Mouse (Mus musculus) neural tube, embryonic 11.5 days (tissue): ENCODE measurements around the gene Nomo1. TPM values are rescaled to one million over a fixed set of nuclear protein-coding genes. Genes with fewer than 3 reads are reported as not detected.

Experiments
- ATAC-seq: fragments of 200-750 bp; cut with Nextera tagmentation; 2 replicates; pipeline ENCODE4 v1.8.0; 2017; ENCODE audit warnings: moderate number of reproducible peaks, mild to moderate bottlenecking, moderate TSS enrichment, moderate library complexity; ENCODE audit not compliant: insufficient read depth, low FRiP score, low TSS enrichment
- DNase-seq: peaks from one replicate; pipeline ENCODE4 v3.0.0-alpha.2; 2015; ENCODE audit warnings: low spot score
- H3K27ac ChIP-seq: fragments of 300-500 bp; sonication (generic); 2 replicates; pipeline ENCODE4 v1.5.1; 2014; ENCODE audit warnings: low read depth, mild to moderate bottlenecking, low read length
- H3K27me3 ChIP-seq: fragments of 300-500 bp; sonication (generic); 2 replicates; pipeline ENCODE4 v1.6.1; 2014; ENCODE audit warnings: mild to moderate bottlenecking, low read length, mixed read lengths; ENCODE audit not compliant: control insufficient read depth, insufficient read depth
- H3K36me3 ChIP-seq: fragments of 300-500 bp; sonication (generic); 2 replicates; pipeline ENCODE4 v1.6.1; 2014; ENCODE audit warnings: mild to moderate bottlenecking, low read length, moderate library complexity, mixed read lengths; ENCODE audit not compliant: control insufficient read depth, insufficient read depth
- H3K4me1 ChIP-seq: fragments of 300-500 bp; sonication (generic); 2 replicates; pipeline ENCODE4 v1.6.1; 2014; ENCODE audit warnings: low read length, mixed read lengths; ENCODE audit not compliant: control insufficient read depth, insufficient read depth
- H3K4me2 ChIP-seq: fragments of 300-500 bp; sonication (generic); 2 replicates; pipeline ENCODE4 v1.6.1; 2014; ENCODE audit warnings: low read depth, mild to moderate bottlenecking, moderate library complexity
- H3K4me3 ChIP-seq: fragments of 300-500 bp; sonication (generic); 2 replicates; pipeline ENCODE4 v1.5.1; 2014; ENCODE audit warnings: low read depth, low read length
- H3K9ac ChIP-seq: fragments of 300-500 bp; sonication (generic); 2 replicates; pipeline ENCODE4 v1.6.1; 2014; ENCODE audit warnings: mild to moderate bottlenecking, low read length
- H3K9me3 ChIP-seq: fragments of 300-500 bp; sonication (generic); 2 replicates; pipeline ENCODE4 v1.6.1; 2016; ENCODE audit warnings: low read length; ENCODE audit not compliant: control insufficient read depth
- WGBS: fragments of 180-500 bp; shearing (Covaris S2); extraction: QIAGEN DNeasy Blood & Tissue Kit; methylation state at CpG from one replicate; pipeline ENCODE4 v1.1.7; 2014; 5-methylcytosine and 5-hydroxymethylcytosine counted together
- polyA plus RNA-seq: library from polyadenylated mRNA; unstranded; fragments of >200 nt; fragmentation: Nextera tagmentation; extraction: Ambion mirVana; gene quantifications from 2 replicates; pipeline ENCODE4 v1.2.1, GENCODE M21; 2014

The Nomo1 gene
- polyA plus RNA-seq, 1 experiment from 2014 or later: 19.2 TPM

DNA sequence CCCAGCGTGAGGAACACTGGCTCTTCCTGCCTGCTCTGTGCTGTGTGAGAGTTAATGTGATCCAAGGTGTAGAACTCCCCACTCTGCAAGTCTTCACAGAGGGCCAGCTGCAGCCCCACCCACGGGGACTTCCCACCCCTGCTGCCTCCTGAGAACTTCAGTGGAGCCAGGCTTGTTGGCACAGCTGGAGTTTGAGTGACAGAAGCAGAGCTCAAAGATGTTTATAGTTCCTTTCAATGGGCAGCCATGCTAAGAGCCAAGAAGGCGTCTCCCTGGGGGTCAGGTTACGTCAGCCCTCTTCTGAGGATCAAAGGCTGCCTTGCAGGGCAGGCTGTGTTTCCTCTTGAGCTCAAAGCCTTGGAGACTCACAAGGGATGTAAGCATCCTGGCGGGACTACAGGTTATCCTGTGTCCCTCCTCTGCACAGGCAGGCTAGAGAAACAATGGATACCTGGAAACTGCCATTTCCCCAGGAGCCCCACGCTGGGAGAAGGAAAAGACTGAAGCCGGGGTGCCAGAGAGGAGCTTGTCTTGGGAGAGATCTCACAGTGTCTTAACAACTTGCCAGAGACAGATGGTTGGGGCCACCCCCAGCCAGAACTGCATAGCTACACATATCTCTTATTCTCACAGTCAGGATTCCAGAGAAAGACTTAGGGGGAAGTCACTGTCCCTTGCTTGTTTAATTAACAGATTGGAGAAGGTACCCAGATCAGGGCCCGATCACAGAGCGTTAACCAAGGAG is 20.1 kb upstream of the Nomo1 start:
- Histone ChIP-seq H3K27ac (no peak overlapping the region), H3K9me3 (no peaks in the 10 kb centered on the region), H3K36me3 (no peaks in the 10 kb centered on the region), H3K9ac (no peak overlapping the region), H3K27me3 (no peaks in the 10 kb centered on the region), H3K4me3 (no peak overlapping the region), H3K4me2 (no peak overlapping the region), H3K4me1 (peaks cover 5% of the 10 kb centered on the region; the same call in 1 of the 2 replicates)
- WGBS: 15% methylated on average over 9 of the region's 9 CpGs
- no peak for ATAC-seq
- peak; percentile 43 for DNase-seq

DNA sequence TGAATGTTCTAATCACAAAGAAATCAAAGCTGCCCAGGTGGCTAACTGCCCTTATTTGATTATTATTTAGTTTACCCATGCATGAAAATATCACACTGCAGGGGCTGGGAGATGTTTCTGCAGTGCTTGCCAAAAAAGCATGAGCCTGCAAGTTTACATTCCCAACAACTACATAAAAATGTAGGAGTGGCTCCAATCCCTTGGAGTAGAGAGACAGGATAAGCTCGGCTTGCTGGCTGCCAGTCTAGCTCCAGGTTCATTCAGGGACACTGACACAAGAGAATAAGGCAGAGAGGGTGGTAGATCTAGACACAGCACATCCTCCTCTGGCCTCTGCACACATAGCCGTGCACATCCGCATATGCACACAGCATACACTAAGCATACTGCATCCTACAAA is 13.9 kb upstream of the Nomo1 start:
- no peaks in the 10 kb centered on the region for H3K9me3 ChIP-seq
- no peak overlapping the region for H3K4me2 ChIP-seq
- H3K27me3 ChIP-seq: no peaks in the 10 kb centered on the region
- no peak overlapping the region for H3K4me3 ChIP-seq
- no peaks in the 10 kb centered on the region for H3K4me1 ChIP-seq
- WGBS: 80% methylated on average over 3 of the region's 3 CpGs
- no peak for ATAC-seq
- no peak for DNase-seq
- H3K9ac ChIP-seq: no peak overlapping the region
- no peaks in the 10 kb centered on the region for H3K36me3 ChIP-seq
- H3K27ac ChIP-seq: no peak overlapping the region

DNA sequence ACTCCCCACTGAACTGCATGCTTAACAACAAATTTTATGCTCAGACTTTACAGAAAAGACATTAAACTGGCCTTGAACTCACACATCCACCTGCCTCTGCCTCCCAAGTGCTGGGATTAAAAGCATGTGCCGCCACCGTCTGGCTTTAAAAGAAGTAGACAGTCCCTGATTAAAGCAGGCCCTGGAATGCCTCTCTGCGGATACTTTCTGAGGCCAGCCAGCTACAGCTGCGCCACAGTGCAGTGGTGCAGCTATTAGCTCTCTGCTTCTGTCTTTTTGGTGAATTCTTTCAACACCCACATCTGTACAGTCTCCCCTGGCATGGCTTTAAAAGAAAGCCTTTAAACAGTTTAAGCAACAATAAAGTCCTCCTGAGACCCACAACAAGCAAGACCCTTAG is 11.5 kb upstream of the Nomo1 start:
- Histone ChIP-seq H3K4me2 (no peak overlapping the region), H3K27ac (no peak overlapping the region), H3K36me3 (no peaks in the 10 kb centered on the region), H3K9ac (no peak overlapping the region), H3K4me1 (no peaks in the 10 kb centered on the region), H3K4me3 (no peak overlapping the region), H3K9me3 (no peaks in the 10 kb centered on the region), H3K27me3 (no peaks in the 10 kb centered on the region)
- ATAC-seq (no peak), DNase-seq (no peak)
- 33% methylated on average over 4 of the region's 4 CpGs for WGBS

DNA sequence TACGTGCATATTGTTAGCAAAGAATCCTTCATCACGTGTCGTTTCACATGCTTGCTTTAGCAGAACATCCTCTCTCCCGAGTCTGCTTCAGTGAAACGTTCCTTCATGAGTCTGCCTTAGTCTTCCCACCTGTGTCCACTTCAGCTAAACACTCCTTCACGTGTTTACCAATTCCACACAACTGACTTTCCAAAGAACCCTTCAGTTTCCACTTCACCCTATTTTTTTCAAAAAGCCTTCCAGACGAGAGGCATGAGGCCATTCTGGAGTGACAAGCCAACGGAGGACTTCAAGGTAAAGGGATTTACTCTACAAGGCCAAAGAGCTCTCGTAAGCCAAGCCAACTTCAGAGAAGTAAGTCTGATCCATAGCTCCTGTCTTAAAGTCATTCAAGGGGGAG is 8.1 kb upstream of the Nomo1 start:
- Histone ChIP-seq H3K27me3 (no peaks in the 10 kb centered on the region), H3K4me3 (no peak overlapping the region), H3K36me3 (no peaks in the 10 kb centered on the region), H3K27ac (no peak overlapping the region), H3K9me3 (no peaks in the 10 kb centered on the region), H3K4me1 (no peaks in the 10 kb centered on the region), H3K9ac (no peak overlapping the region), H3K4me2 (no peak overlapping the region)
- ATAC-seq (no peak), DNase-seq (no peak)
- 83% methylated on average over 9 of the region's 9 CpGs for WGBS

DNA sequence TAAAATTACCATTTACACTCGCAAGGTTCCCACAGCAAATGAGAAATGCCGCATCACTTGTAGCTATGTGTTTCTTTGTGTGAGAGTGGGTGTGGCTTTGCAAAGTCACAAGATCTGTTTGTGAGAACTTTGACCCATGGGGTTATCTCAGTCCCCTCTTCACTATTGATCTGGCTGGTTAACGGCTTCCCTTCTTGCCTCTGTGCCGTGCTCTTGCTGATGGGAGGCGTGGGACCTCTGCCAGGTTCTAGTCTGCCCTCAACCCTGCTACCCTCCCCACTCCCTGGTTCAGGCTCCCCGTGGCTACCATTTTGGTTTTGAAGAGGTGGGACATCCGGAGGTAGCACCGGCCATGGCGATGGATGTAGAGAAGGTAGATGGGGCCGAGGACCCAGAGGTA is 4.8 kb upstream of the Nomo1 start:
- Histone ChIP-seq H3K4me2 (no peak overlapping the region), H3K4me1 (no peaks in the 10 kb centered on the region), H3K36me3 (no peaks in the 10 kb centered on the region), H3K27me3 (no peaks in the 10 kb centered on the region), H3K4me3 (no peak overlapping the region), H3K27ac (no peak overlapping the region), H3K9ac (no peak overlapping the region), H3K9me3 (no peaks in the 10 kb centered on the region)
- DNase-seq (no peak), ATAC-seq (no peak)
- 89% methylated on average over 10 of the region's 10 CpGs for WGBS

DNA sequence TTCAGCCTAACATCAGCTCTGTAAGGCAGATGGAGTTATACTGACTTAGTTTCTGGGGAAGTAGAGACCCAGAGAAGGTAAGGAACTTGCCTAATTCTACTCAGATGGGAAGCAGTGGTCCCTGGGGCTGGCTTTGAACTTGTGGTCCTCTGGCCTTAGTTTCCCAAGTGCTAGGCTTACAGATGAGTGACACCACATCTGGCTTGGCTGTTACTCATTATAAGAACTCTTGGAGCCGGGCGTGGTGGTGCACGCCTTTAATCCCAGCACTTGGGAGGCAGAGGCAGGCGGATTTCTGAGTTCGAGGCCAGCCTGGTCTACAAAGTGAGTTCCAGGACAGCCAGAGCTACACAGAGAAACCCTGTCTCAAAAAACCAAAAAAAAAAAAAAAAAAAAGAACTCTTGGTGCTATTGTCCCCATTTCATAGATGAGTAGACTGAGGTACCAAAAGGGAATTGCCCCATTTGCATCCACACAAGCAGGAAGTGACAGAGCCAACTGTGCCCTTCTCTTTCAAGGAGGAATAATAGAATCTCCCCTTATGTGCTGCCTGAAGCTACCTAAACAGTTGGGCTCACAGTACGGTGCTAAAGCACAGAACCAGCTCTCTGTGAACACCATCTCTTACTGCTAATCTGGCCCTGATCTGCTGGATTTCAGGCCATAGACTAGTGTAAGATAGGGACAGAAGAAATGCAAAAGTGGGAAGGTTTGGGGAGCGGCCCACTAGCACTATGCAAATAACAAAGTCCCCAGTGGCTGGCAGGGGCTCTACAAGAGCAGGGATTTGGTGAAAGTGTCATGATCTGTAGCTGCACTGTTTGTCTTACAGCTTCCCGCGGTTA is 4.0 kb upstream of the Nomo1 start:
- WGBS: 66% methylated on average over 8 of the region's 9 CpGs
- ATAC-seq (no peak), DNase-seq (no peak)
- Histone ChIP-seq H3K27me3 (no peaks in the 10 kb centered on the region), H3K9ac (no peak overlapping the region), H3K4me3 (no peak overlapping the region), H3K4me2 (no peak overlapping the region), H3K9me3 (no peaks in the 10 kb centered on the region), H3K4me1 (peaks cover 4% of the 10 kb centered on the region), H3K36me3 (no peaks in the 10 kb centered on the region), H3K27ac (no peak overlapping the region)

DNA sequence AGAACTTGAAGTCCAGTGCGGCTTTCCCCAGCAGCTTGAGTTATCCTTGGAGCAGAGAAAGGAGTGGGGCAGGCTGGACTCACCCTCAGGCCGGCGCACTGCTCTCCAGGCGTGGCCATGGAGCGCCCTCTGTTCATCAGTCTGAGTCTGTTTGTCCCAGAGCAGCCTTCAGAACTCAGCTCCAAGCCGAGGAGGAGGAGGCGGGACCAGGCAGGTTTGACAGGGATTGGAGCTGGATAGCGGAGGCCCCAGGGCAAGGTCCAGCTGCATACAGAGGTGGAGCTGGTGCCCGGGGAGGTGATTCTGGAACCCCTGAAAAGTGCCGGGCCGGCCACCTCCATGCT is 3.4 kb upstream of the Nomo1 start, which contains the start of gene Abcc6:
TSS of gene Abcc6 (minus strand) at position 158 of the 344 bp plus-strand sequence.
- Histone ChIP-seq H3K4me3 (no peak within 1 kb of the TSS), H3K27me3 (no peaks in the 10 kb centered on the region), H3K36me3 (no peaks in the 10 kb centered on the region), H3K9ac (no peak within 1 kb of the TSS), H3K9me3 (no peaks in the 10 kb centered on the region), H3K4me1 (peaks cover 8% of the 10 kb centered on the region), H3K4me2 (no peak within 1 kb of the TSS), H3K27ac (no peak within 1 kb of the TSS)
- no peak for ATAC-seq
- WGBS: 7% methylated on average over 11 of the region's 11 CpGs
- no peak for DNase-seq

DNA sequence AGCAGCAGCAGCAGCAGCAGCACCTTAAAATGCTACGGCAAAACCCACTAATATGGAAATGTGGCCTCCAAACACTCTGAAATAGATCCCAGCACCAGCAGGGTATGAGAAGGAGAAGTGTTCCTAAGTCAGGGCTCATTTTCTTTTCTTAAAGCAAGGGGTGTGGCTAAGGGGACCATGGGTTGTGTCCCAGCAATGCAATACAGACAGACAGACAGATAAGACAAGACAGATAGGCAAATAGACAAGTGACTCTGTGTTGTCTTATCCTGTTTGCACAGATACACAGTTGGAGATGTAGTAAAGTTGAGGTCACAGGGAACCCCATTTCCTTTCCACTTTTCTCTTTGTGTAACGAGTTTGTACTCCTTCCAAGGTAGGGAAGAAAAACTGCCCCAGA is 2.4 kb upstream of the Nomo1 start:
- Histone ChIP-seq H3K9me3 (no peaks in the 10 kb centered on the region), H3K9ac (no peak overlapping the region), H3K4me2 (no peak overlapping the region), H3K27me3 (no peaks in the 10 kb centered on the region), H3K27ac (no peak overlapping the region), H3K36me3 (no peaks in the 10 kb centered on the region), H3K4me1 (peaks cover 8% of the 10 kb centered on the region), H3K4me3 (no peak overlapping the region)
- 71% methylated on average over 2 of the region's 2 CpGs for WGBS
- no peak for DNase-seq
- no peak for ATAC-seq

DNA sequence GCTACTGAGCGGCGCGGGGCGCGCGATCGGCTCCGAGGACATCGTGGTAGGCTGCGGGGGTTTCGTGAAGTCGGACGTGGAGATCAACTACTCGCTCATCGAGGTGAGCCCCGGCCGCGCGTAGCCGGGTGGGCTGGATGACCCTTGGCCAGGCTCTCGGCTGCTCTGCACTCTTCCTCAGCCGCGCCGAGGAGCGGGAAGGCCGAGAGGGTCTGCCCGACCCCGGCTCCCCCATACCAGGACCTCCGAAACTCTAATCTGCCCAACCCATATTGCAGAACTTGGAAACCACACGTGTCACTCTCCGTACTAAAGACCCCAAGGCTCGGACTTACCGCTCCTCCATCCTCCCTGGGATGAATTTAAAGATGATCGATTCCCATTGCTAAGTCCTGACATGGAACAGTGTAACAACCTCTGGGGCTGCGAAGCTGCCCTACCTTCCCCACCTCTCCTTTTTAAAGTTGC is 406 bp downstream of the Nomo1 start:
- peak overlapping the region; percentile 66 for H3K9ac ChIP-seq
- WGBS: under 1% methylated on average over 35 of the region's 35 CpGs
- peaks cover 4% of the 10 kb centered on the region for H3K36me3 ChIP-seq

More for the DNA sequence above, 406 bp downstream of the Nomo1 start:
- Histone ChIP-seq H3K4me1 (peaks cover 8% of the 10 kb centered on the region), H3K9me3 (no peaks in the 10 kb centered on the region), H3K4me3 (peak overlapping the region; percentile 77), H3K27ac (no peak overlapping the region), H3K27me3 (no peaks in the 10 kb centered on the region), H3K4me2 (peak overlapping the region; percentile 64)
- ATAC-seq: peak; percentile 76
- DNase-seq: no peak
